Mouse (Mus musculus) embryonic fibroblast, embryonic 13.5 days (primary cell): ENCODE measurements around the gene Specc1l.

Experiments
- CTCF ChIP-seq: IDR thresholded peaks from 2 replicates; pipeline ENCODE4 v1.5.1; 2011; ENCODE audit warnings: mild to moderate bottlenecking, control low read depth, low read length, moderate library complexity, borderline replicate concordance; ENCODE audit not compliant: insufficient read depth
- POLR2A ChIP-seq: IDR thresholded peaks from 2 replicates; pipeline ENCODE4 v1.6.1; 2011; ENCODE audit warnings: low read depth, mild to moderate bottlenecking, control low read depth, low read length, moderate library complexity

GRCm38 (mm10) chr10:75233489-75233888 is 21.6 kb downstream of the Specc1l start:
- TF ChIP-seq CTCF: no peak
- TF ChIP-seq POLR2A: no peak
